Mouse (Mus musculus): ENCODE measurements around the gene Tmem98. TPM values are rescaled to one million over a fixed set of nuclear protein-coding genes. Genes with fewer than 3 reads are reported as not detected.

Tmem98 gene
- 1 to 10 TPM; 3.3 to 4.9 TPM for total RNA-seq (2021)
- long read RNA-seq, experiment 1, partial matches to known transcripts = 0 of 3 reads
- long read RNA-seq, experiment 1, other reads (novel, unspliced or antisense) = 0 of 3 reads
- long read RNA-seq, experiment 2, transcript Tmem98-201 (7 exons, 1,633 nt) = major isoform, 11 of 13 reads
- long read RNA-seq, experiment 2, partial matches to known transcripts = 1 of 13 reads
- long read RNA-seq, experiment 2, other reads (novel, unspliced or antisense) = 1 of 13 reads

GRCm38 (mm10) chr11:80809993-80810821, at the start of gene Tmem98:
TSS of gene Tmem98 (plus strand) at chr11:80810175.
- DNase-seq = peak; percentile 28
- intact Hi-C loops (cut with DNase I; ENCODE audit: low total_unique reads) = no loop called here

DNA sequence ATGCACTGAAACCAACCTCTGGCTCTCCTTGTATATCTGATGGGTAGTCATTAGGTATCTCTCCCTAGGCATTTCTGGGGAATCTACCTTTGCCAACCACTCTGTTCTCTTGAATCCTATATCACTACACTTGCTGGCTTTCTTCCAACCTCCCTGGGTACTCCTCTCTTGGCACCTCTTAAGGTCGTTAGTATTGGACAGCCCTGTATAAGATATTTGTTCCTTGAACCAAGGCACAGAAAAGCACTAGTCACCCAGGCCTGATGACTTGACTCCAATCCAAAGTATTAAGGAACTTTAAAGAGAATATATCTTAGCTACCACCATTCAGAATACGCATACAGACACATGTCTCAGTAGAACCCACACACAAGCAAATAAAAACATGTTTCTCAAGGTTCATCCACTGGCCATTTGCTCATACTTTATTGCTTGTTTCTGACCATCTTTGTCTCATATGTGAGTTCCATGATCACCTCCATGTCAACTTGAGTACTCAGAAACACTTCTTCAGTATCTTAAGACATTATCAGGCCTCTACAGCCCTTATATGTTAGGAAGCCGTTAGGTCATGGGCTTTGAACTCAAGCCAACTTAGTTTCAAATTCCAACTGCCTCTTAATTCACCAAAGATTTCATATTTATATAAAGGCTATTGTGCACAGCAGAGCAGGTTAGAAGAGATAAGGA, 48.5 kb upstream of the Tmem98 start:
- DNase-seq = no peak
- intact Hi-C loops (cut with DNase I; ENCODE audit: low total_unique reads) = no loop called here

- DNase-seq = no peak
- intact Hi-C loops (cut with DNase I; ENCODE audit: low total_unique reads) = no loop called here
Measured at GRCm38 (mm10) chr11:80762066-80762465, 47.9 kb upstream of the Tmem98 start.

GRCm38 (mm10) chr11:80766068-80766467, 43.9 kb upstream of the Tmem98 start:
- DNase-seq = no peak
- intact Hi-C loops (cut with DNase I; ENCODE audit: low total_unique reads) = no loop called here

- intact Hi-C loops (cut with DNase I; ENCODE audit: low total_unique reads) = no loop called here
- no peak for DNase-seq
Measured at GRCm38 (mm10) chr11:80766472-80767319, 43.3 kb upstream of the Tmem98 start.

GRCm38 (mm10) chr11:80767320-80767617, 42.7 kb upstream of the Tmem98 start:
- intact Hi-C loops (cut with DNase I; ENCODE audit: low total_unique reads) = no loop called here
- no peak for DNase-seq

DNA sequence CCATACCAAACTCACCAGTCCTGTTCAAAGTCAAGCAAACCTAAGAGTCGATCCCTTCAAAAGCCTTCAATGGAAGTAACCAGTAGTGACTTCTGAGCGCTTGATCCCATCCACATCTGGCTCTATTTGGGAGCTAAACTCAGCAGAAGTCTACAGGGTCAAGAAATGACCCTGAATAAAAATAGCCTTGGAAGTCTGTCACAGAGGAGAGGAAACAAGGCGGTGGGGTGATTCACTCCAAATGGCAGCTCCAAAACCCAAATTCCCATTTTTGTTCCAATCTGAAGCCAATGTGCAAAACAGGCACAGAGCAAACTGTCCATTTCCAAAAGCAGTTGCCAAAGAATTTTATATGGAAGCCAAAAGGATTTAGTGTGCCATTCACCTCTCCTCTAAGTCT, 38.8 kb upstream of the Tmem98 start:
- intact Hi-C loops (cut with DNase I; ENCODE audit: low total_unique reads) = loop anchor here (10.0 kb wide), 1 partner anchor 66 kb away; no protein-coding TSS in a partner anchor

DNA sequence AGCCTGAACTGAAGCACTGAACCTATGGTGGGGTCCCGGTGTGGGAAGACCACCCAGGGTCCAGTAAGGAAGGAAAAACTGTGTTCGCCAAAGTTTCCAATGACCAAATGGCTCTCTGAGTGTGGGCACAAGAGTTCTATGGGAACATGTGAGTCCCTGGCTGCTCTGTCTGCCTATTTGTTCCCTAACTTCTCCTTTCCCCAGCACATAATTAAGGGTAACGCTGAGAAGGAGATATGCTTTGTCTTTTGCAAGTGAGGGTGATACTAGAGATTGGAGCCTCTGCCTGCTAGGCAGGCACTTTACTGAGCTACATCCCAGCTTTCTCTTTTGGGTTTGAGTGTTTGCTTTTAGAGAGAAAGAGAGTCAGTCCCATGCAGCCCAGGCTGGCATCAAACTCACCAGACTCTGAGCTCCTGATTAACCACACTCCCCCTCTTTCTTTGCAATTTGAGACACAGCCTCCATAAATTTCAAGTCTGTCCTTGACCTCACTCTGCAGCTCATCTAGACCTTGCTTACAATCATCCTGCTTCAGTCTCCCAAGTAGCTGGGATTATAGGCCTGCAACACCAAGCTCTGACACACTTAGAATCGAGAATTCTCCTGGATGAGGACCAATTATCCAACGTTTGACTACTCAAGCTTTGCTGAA, 38.3 kb upstream of the Tmem98 start:
- DNase-seq = no peak
- intact Hi-C loops (cut with DNase I; ENCODE audit: low total_unique reads) = loop anchor here (10.0 kb wide), 1 partner anchor 67 kb away; no protein-coding TSS in a partner anchor

More for the DNA sequence above, 38.8 kb upstream of the Tmem98 start:
- no peak for DNase-seq

DNA sequence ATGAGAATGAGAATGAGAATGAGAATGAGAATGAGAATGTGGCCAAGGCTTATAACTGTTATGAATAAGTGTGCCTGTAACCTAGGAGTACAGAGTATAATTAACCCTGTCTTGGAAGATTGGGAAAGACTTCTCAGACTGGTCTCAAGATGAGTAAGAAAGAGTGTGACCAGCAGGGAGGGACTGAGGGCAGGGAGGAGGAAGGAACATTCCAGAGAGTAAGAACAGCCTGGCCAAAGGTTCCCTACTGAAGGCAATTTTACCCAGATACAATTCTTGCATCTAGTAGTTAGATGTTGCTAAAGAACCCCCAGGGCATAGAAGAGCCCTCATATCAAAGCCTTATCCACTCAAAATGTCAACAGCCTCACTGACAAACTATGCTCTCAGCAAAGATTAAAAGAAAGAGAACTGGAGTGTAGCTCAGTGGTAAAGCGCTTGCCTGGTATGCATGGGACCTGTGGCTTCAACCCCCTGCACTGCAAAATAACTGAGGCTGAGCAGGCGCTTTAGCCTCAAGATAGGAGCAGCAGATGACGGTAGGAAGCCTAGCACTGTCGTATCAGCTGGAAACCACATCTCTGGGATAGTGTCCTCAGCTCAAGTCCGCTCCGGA, 37.3 kb upstream of the Tmem98 start:
- no peak for DNase-seq
- intact Hi-C loops (cut with DNase I; ENCODE audit: low total_unique reads) = loop anchor here (10.0 kb wide), 1 partner anchor 68 kb away; no protein-coding TSS in a partner anchor

- intact Hi-C loops (cut with DNase I; ENCODE audit: low total_unique reads) = loop anchor here (10.0 kb wide), 1 partner anchor 71 kb away; no protein-coding TSS in a partner anchor
- DNase-seq = no peak
Measured at GRCm38 (mm10) chr11:80775535-80775934, 34.4 kb upstream of the Tmem98 start.

DNA sequence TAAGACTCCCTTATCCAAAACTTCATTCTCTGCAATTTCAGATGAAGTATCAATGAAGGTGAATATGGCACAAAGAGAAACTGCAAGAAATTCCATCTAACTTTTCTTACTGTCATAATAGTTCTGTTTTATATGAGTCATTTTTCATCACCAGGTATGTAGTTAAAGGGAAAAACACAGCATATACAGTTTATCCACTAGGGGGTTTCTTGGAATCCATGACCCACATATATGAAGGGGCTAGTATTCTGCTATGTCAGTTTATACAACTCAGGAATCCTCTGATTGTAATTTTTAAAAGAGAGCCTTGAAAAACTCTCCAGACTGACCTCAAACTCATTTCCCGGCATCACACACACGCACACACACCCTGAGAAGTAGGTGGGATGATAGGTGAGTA, 32.3 kb upstream of the Tmem98 start:
- DNase-seq = no peak
- intact Hi-C loops (cut with DNase I; ENCODE audit: low total_unique reads) = loop anchor here (10.0 kb wide), 1 partner anchor 73 kb away; no protein-coding TSS in a partner anchor

DNA sequence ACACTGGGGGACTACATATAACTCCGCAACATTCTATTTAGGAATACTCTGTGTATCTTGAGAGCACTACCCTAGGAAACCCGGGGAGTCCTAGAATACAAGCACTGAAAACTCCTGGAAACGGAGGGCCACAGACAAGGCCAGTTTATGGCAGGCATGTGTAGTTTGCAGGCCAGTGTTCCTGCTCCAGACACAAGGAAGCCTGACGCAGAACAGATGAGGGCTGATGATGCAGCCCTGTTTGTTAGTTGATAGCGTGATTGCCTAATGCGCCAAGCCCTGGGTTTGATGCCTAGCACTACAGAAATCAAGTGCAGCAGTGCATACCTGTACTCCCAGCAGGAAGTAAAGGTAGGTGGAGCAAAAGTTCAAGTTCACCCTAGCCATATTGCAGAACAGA, 31.8 kb upstream of the Tmem98 start:
- DNase-seq = no peak

DNA sequence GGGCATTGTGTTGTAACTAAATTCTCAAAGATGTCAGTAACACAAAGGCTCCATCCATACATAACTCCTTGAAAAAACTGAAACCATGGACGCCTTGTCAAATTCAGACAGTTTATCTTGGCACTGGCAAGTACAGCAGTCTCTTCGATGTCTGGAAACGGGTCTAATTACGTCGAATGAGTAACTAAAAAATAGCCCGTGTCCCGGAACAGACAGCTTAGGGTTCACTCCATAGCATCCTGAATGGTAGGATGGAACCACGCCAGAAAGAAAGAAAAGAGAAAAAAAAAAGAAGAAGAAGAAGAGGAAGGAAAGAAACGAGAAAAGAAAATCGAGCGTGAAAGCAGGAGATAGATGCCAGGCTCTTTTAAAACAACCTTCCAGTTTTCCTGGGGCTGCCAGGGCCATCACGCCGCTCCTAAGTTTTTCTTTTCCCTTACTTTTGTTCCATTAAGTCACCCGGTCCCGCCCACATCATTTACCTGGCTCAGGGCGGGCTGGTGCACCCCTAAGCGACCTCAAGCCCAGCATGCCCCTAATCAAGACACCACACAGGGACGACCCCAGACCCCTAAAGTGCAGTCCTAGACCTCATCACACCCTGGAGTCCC, 31.0 kb upstream of the Tmem98 start:
- DNase-seq = no peak
- intact Hi-C loops (cut with DNase I; ENCODE audit: low total_unique reads) = loop anchor here (10.0 kb wide), 1 partner anchor 74 kb away; no protein-coding TSS in a partner anchor

More for the DNA sequence above, 31.8 kb upstream of the Tmem98 start:
- intact Hi-C loops (cut with DNase I; ENCODE audit: low total_unique reads) = loop anchor here (10.0 kb wide), 1 partner anchor 73 kb away; no protein-coding TSS in a partner anchor

- intact Hi-C loops (cut with DNase I; ENCODE audit: low total_unique reads) = loop anchor here (10.0 kb wide), 1 partner anchor 75 kb away; no protein-coding TSS in a partner anchor
Measured at GRCm38 (mm10) chr11:80779527-80780344, 30.2 kb upstream of the Tmem98 start, which contains the start of gene Myo1d. TSS of gene Myo1d (minus strand) at chr11:80780025.

GRCm38 (mm10) chr11:80781535-80781934, 28.4 kb upstream of the Tmem98 start:
- intact Hi-C loops (cut with DNase I; ENCODE audit: low total_unique reads) = no loop called here
- DNase-seq = no peak

More at GRCm38 (mm10) chr11:80779527-80780344, 30.2 kb upstream of the Tmem98 start, which contains the start of gene Myo1d:
- DNase-seq = peak; percentile 88

GRCm38 (mm10) chr11:80783460-80783859, 26.5 kb upstream of the Tmem98 start:
- intact Hi-C loops (cut with DNase I; ENCODE audit: low total_unique reads) = no loop called here
- DNase-seq = no peak

- intact Hi-C loops (cut with DNase I; ENCODE audit: low total_unique reads) = no loop called here
- DNase-seq = no peak
Measured at GRCm38 (mm10) chr11:80784294-80784743, 25.7 kb upstream of the Tmem98 start.

Measured in gastrocnemius, postnatal 14 days (tissue).